Mouse (Mus musculus): ENCODE results near the gene Calcb. TPM values are rescaled to one million over a fixed set of nuclear protein-coding genes. Genes with fewer than 3 reads are reported as not detected.

Gene Calcb
- polyA plus RNA-seq, 1 experiment: not detected

DNA sequence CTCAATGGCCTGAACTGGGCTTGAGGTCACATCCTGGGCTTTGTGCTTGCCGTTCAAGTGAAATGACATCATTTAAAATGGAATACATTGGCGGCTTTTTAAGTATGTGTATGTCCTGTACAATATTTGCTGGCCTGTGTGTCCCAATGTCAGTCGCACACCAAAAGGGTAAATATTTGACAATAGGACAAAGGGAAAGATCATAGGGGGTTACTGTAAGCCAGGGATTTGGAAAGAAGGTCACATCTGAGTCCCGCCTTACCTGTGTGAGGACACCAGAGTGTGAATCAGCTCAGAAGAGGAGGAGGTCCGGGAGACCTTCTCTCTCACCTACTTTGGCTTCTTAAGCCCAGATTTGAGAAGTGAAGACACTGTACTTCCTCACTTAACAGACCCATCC is 50.1 kb downstream of the Calcb start:
- H3K4me3 ChIP-seq (ENCODE audit: insufficient read depth, low read depth, low read length): no peak overlapping the region
- H3K36me3 ChIP-seq (ENCODE audit: control insufficient read depth, insufficient read depth, low read length): no peaks in the 10 kb centered on the region
- WGBS: 90% methylated on average over 5 of the region's 5 CpGs
- no peak overlapping the region for H3K27ac ChIP-seq (ENCODE audit: insufficient read depth, low read depth, low read length)
- TF ChIP-seq POLR2A (IDR thresholded peaks at IDR 0.05; ENCODE audit: low read depth, low read length): no peak
- no peak for TF ChIP-seq CTCF (conservative IDR thresholded peaks at IDR 0.05; ENCODE audit: insufficient read depth, insufficient read length, low read depth, low read length)
- no peaks in the 10 kb centered on the region for H3K27me3 ChIP-seq (replicated peaks; ENCODE audit: control insufficient read depth, insufficient read depth, low read length)
- DNase-seq: no peak
- no peaks in the 10 kb centered on the region for H3K4me1 ChIP-seq (ENCODE audit: control insufficient read depth, insufficient read depth, low read length)

DNA sequence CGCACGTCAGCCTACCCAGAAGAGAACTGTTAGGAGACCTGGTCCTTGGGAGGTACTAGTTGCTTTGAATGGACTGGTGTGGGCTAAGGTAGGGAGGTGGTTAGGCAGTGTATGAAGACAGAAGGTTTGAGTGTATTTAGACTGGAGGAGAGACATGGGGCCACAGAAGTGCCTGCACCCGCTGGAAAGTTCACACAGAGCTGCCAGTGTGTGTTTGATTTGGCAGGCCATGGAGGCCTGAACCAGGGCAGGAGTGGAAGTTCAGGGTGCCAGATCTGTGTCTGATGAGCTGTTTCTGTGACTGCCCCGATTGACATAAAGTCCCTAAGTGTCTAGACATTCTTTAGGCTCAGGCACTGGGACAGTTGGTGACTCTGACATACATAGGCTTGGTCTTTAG is 50.6 kb downstream of the Calcb start:
- no peak for DNase-seq
- H3K36me3 ChIP-seq (ENCODE audit: control insufficient read depth, insufficient read depth, low read length): no peaks in the 10 kb centered on the region
- no peaks in the 10 kb centered on the region for H3K4me1 ChIP-seq (ENCODE audit: control insufficient read depth, insufficient read depth, low read length)
- no peak overlapping the region for H3K4me3 ChIP-seq (ENCODE audit: insufficient read depth, low read depth, low read length)
- TF ChIP-seq CTCF (conservative IDR thresholded peaks at IDR 0.05; ENCODE audit: insufficient read depth, insufficient read length, low read depth, low read length) (no peak), POLR2A (IDR thresholded peaks at IDR 0.05; ENCODE audit: low read depth, low read length) (no peak)
- WGBS: 85% methylated on average over 4 of the region's 4 CpGs
- H3K27me3 ChIP-seq (replicated peaks; ENCODE audit: control insufficient read depth, insufficient read depth, low read length): no peaks in the 10 kb centered on the region
- no peak overlapping the region for H3K27ac ChIP-seq (ENCODE audit: insufficient read depth, low read depth, low read length)

DNA sequence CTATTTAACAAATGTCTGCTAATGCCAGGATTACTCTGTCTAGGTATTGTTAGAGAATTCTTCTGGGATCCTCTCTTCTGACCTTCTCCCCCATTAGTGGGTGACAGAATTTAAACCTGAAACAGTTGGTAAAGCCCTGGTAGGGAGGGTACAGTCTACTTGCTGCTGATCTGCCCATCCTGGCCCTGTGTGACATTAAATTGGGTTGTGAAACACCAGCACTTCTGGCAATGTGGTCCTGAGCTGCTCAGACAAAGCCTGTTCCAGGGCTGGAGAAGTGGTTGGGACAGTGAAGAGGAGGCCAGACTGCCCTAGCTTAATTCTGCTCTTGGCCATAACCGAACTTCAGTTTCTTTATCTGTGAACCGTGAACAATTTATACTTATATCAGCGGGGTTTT is 52.1 kb downstream of the Calcb start:
- Histone ChIP-seq H3K27ac (ENCODE audit: insufficient read depth, low read depth, low read length) (no peak overlapping the region), H3K36me3 (ENCODE audit: control insufficient read depth, insufficient read depth, low read length) (no peaks in the 10 kb centered on the region), H3K4me3 (ENCODE audit: insufficient read depth, low read depth, low read length) (no peak overlapping the region), H3K27me3 (replicated peaks; ENCODE audit: control insufficient read depth, insufficient read depth, low read length) (no peaks in the 10 kb centered on the region), H3K4me1 (ENCODE audit: control insufficient read depth, insufficient read depth, low read length) (peaks cover 1% of the 10 kb centered on the region; the same call in 1 of the 2 replicates)
- WGBS: 93% methylated on average over 3 of the region's 3 CpGs
- DNase-seq: no peak
- TF ChIP-seq POLR2A (IDR thresholded peaks at IDR 0.05; ENCODE audit: low read depth, low read length) (no peak), CTCF (conservative IDR thresholded peaks at IDR 0.05; ENCODE audit: insufficient read depth, insufficient read length, low read depth, low read length) (no peak)

DNA sequence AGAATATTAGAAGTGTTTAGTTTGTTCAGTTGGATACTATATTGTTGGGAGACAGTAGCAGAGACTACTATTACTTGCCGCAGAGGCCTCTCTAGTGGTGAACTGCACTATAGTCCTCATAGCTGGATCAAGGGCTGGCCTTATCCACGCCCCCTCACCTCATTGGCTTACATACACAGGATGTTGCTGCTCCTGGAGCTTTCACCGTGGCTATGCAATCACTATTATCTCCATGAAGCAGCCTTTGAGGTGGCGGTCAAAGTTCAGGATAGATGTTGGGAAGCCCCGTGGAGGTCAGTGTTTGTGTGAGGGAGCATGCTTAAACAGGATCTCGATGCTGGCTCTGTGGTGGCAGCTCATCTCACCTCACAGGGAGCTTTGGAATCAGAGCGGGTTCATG is 53.4 kb downstream of the Calcb start:
- Histone ChIP-seq H3K4me3 (ENCODE audit: insufficient read depth, low read depth, low read length) (no peak overlapping the region), H3K27ac (ENCODE audit: insufficient read depth, low read depth, low read length) (no peak overlapping the region), H3K36me3 (ENCODE audit: control insufficient read depth, insufficient read depth, low read length) (no peaks in the 10 kb centered on the region), H3K4me1 (ENCODE audit: control insufficient read depth, insufficient read depth, low read length) (peaks cover 2% of the 10 kb centered on the region; the same call in 1 of the 2 replicates), H3K27me3 (replicated peaks; ENCODE audit: control insufficient read depth, insufficient read depth, low read length) (no peaks in the 10 kb centered on the region)
- 62% methylated on average over 7 of the region's 7 CpGs for WGBS
- TF ChIP-seq POLR2A (IDR thresholded peaks at IDR 0.05; ENCODE audit: low read depth, low read length) (no peak), CTCF (conservative IDR thresholded peaks at IDR 0.05; ENCODE audit: insufficient read depth, insufficient read length, low read depth, low read length) (no peak)
- no peak for DNase-seq

Other genes with a start within 250 kb of the Calcb start
- gene Cyp2r1, start 155.7 kb upstream of the Calcb start, polyA plus RNA-seq (2012; rRNA removed): 0.87 and 1.1 TPM in 2 replicates
- gene Calca, start 82.3 kb upstream of the Calcb start, polyA plus RNA-seq (2012; rRNA removed): 4.5 and 6.9 TPM in 2 replicates
- gene Insc, start 25.1 kb downstream of the Calcb start, polyA plus RNA-seq (2012; rRNA removed): 5.9 and 6.0 TPM in 2 replicates

All from kidney, adult 2 months (tissue).